Mouse (Mus musculus): ENCODE data around the gene Fhad1.
"Not testable (repeated sequence)": the region's sequence is repeated elsewhere in the genome, so short reads cannot be mapped to it uniquely, and the experiment has no call there.

The Fhad1 gene

GRCm38 (mm10) chr4:142051883-142052282, 37.0 kb upstream of the Fhad1 start:
- not testable (repeated sequence) for H3K36me3 ChIP-seq (ENCODE audit: control insufficient read depth, insufficient read depth, low read length, poor library complexity, severe bottlenecking); DNase-seq (ENCODE audit: low read depth, low spot score); H3K27me3 ChIP-seq (ENCODE audit: control insufficient read depth, insufficient read depth, low read length, poor library complexity, severe bottlenecking)

- DNase-seq (ENCODE audit: low read depth, low spot score), result no peak
- Histone ChIP-seq H3K27me3 (ENCODE audit: control insufficient read depth, insufficient read depth, low read length, poor library complexity, severe bottlenecking) (no peaks in the 10 kb centered on the region), H3K36me3 (ENCODE audit: control insufficient read depth, insufficient read depth, low read length, poor library complexity, severe bottlenecking) (no peaks in the 10 kb centered on the region)
Measured at GRCm38 (mm10) chr4:142049963-142050362, 35.1 kb upstream of the Fhad1 start.

GRCm38 (mm10) chr4:142048391-142048790, 33.5 kb upstream of the Fhad1 start:
- H3K27me3 ChIP-seq (ENCODE audit: control insufficient read depth, insufficient read depth, low read length, poor library complexity, severe bottlenecking), result no peaks in the 10 kb centered on the region
- DNase-seq (ENCODE audit: low read depth, low spot score), result no peak

GRCm38 (mm10) chr4:142047005-142047404, 32.1 kb upstream of the Fhad1 start:
- Histone ChIP-seq H3K27me3 (ENCODE audit: control insufficient read depth, insufficient read depth, low read length, poor library complexity, severe bottlenecking) (no peaks in the 10 kb centered on the region), H3K36me3 (ENCODE audit: control insufficient read depth, insufficient read depth, low read length, poor library complexity, severe bottlenecking) (no peaks in the 10 kb centered on the region)
- DNase-seq (ENCODE audit: low read depth, low spot score), result no peak

More at GRCm38 (mm10) chr4:142048391-142048790, 33.5 kb upstream of the Fhad1 start:
- no peaks in the 10 kb centered on the region for H3K36me3 ChIP-seq (ENCODE audit: control insufficient read depth, insufficient read depth, low read length, poor library complexity, severe bottlenecking)

GRCm38 (mm10) chr4:142046496-142046895, 31.6 kb upstream of the Fhad1 start:
- Histone ChIP-seq H3K27me3 (ENCODE audit: control insufficient read depth, insufficient read depth, low read length, poor library complexity, severe bottlenecking) (no peaks in the 10 kb centered on the region), H3K36me3 (ENCODE audit: control insufficient read depth, insufficient read depth, low read length, poor library complexity, severe bottlenecking) (no peaks in the 10 kb centered on the region)
- DNase-seq (ENCODE audit: low read depth, low spot score), result no peak

- DNase-seq (ENCODE audit: low read depth, low spot score), result no peak
- H3K36me3 ChIP-seq (ENCODE audit: control insufficient read depth, insufficient read depth, low read length, poor library complexity, severe bottlenecking), result no peaks in the 10 kb centered on the region
Measured at GRCm38 (mm10) chr4:142045595-142046163, 30.8 kb upstream of the Fhad1 start.

GRCm38 (mm10) chr4:142044452-142044851, 29.6 kb upstream of the Fhad1 start:
- no peaks in the 10 kb centered on the region for H3K27me3 ChIP-seq (ENCODE audit: control insufficient read depth, insufficient read depth, low read length, poor library complexity, severe bottlenecking)
- no peak for DNase-seq (ENCODE audit: low read depth, low spot score)
- no peaks in the 10 kb centered on the region for H3K36me3 ChIP-seq (ENCODE audit: control insufficient read depth, insufficient read depth, low read length, poor library complexity, severe bottlenecking)

More at GRCm38 (mm10) chr4:142045595-142046163, 30.8 kb upstream of the Fhad1 start:
- no peaks in the 10 kb centered on the region for H3K27me3 ChIP-seq (ENCODE audit: control insufficient read depth, insufficient read depth, low read length, poor library complexity, severe bottlenecking)

- Histone ChIP-seq H3K27me3 (ENCODE audit: control insufficient read depth, insufficient read depth, low read length, poor library complexity, severe bottlenecking) (no peaks in the 10 kb centered on the region), H3K36me3 (ENCODE audit: control insufficient read depth, insufficient read depth, low read length, poor library complexity, severe bottlenecking) (no peaks in the 10 kb centered on the region)
- DNase-seq (ENCODE audit: low read depth, low spot score), result no peak
Measured at GRCm38 (mm10) chr4:142039662-142040353, 24.9 kb upstream of the Fhad1 start.

GRCm38 (mm10) chr4:142037897-142038296, 23.0 kb upstream of the Fhad1 start:
- no peaks in the 10 kb centered on the region for H3K36me3 ChIP-seq (ENCODE audit: control insufficient read depth, insufficient read depth, low read length, poor library complexity, severe bottlenecking)
- H3K27me3 ChIP-seq (ENCODE audit: control insufficient read depth, insufficient read depth, low read length, poor library complexity, severe bottlenecking), result no peaks in the 10 kb centered on the region
- no peak for DNase-seq (ENCODE audit: low read depth, low spot score)

- DNase-seq (ENCODE audit: low read depth, low spot score), result no peak
- Histone ChIP-seq H3K36me3 (ENCODE audit: control insufficient read depth, insufficient read depth, low read length, poor library complexity, severe bottlenecking) (no peaks in the 10 kb centered on the region), H3K27me3 (ENCODE audit: control insufficient read depth, insufficient read depth, low read length, poor library complexity, severe bottlenecking) (no peaks in the 10 kb centered on the region)
Measured at GRCm38 (mm10) chr4:142028533-142028932, 13.7 kb upstream of the Fhad1 start.

GRCm38 (mm10) chr4:142026965-142027364, 12.1 kb upstream of the Fhad1 start:
- no peaks in the 10 kb centered on the region for H3K36me3 ChIP-seq (ENCODE audit: control insufficient read depth, insufficient read depth, low read length, poor library complexity, severe bottlenecking)
- H3K27me3 ChIP-seq (ENCODE audit: control insufficient read depth, insufficient read depth, low read length, poor library complexity, severe bottlenecking), result no peaks in the 10 kb centered on the region
- no peak for DNase-seq (ENCODE audit: low read depth, low spot score)

GRCm38 (mm10) chr4:142024536-142024935, 9.7 kb upstream of the Fhad1 start:
- H3K36me3 ChIP-seq (ENCODE audit: control insufficient read depth, insufficient read depth, low read length, poor library complexity, severe bottlenecking), result no peaks in the 10 kb centered on the region
- no peaks in the 10 kb centered on the region for H3K27me3 ChIP-seq (ENCODE audit: control insufficient read depth, insufficient read depth, low read length, poor library complexity, severe bottlenecking)
- no peak for DNase-seq (ENCODE audit: low read depth, low spot score)

GRCm38 (mm10) chr4:142023166-142023565, 8.3 kb upstream of the Fhad1 start:
- no peak for DNase-seq (ENCODE audit: low read depth, low spot score)
- Histone ChIP-seq H3K27me3 (ENCODE audit: control insufficient read depth, insufficient read depth, low read length, poor library complexity, severe bottlenecking) (no peaks in the 10 kb centered on the region), H3K36me3 (ENCODE audit: control insufficient read depth, insufficient read depth, low read length, poor library complexity, severe bottlenecking) (no peaks in the 10 kb centered on the region)

- DNase-seq (ENCODE audit: low read depth, low spot score), result peak; percentile 73
- Histone ChIP-seq H3K36me3 (ENCODE audit: control insufficient read depth, insufficient read depth, low read length, poor library complexity, severe bottlenecking) (no peaks in the 10 kb centered on the region), H3K27me3 (ENCODE audit: control insufficient read depth, insufficient read depth, low read length, poor library complexity, severe bottlenecking) (no peaks in the 10 kb centered on the region)
Measured at GRCm38 (mm10) chr4:142017686-142018085, 2.8 kb upstream of the Fhad1 start.

- Histone ChIP-seq H3K36me3 (ENCODE audit: control insufficient read depth, insufficient read depth, low read length, poor library complexity, severe bottlenecking) (no peaks in the 10 kb centered on the region), H3K27me3 (ENCODE audit: control insufficient read depth, insufficient read depth, low read length, poor library complexity, severe bottlenecking) (no peaks in the 10 kb centered on the region)
- DNase-seq (ENCODE audit: low read depth, low spot score), result no peak
Measured at GRCm38 (mm10) chr4:142011236-142011635, 3.6 kb downstream of the Fhad1 start.

GRCm38 (mm10) chr4:142010441-142010840, 4.4 kb downstream of the Fhad1 start:
- H3K36me3 ChIP-seq (ENCODE audit: control insufficient read depth, insufficient read depth, low read length, poor library complexity, severe bottlenecking), result no peaks in the 10 kb centered on the region
- no peaks in the 10 kb centered on the region for H3K27me3 ChIP-seq (ENCODE audit: control insufficient read depth, insufficient read depth, low read length, poor library complexity, severe bottlenecking)
- no peak for DNase-seq (ENCODE audit: low read depth, low spot score)
